Mouse (Mus musculus) stomach, embryonic 14.5 days (tissue): ENCODE measurements around the gene Sptb. TPM values are rescaled to one million over a fixed set of nuclear protein-coding genes. Genes with fewer than 3 reads are reported as not detected.

Source experiments
- ATAC-seq: fragments of 200-750 bp; cut with Nextera tagmentation; 2 replicates; pipeline ENCODE4 v1.8.0; 2017; ENCODE audit warnings: low read depth, moderate TSS enrichment; ENCODE audit not compliant: insufficient number of reproducible peaks, insufficient read depth, low FRiP score
- H3K27ac ChIP-seq: fragments of 300-500 bp; sonication (generic); 2 replicates; pipeline ENCODE4 v1.5.1; 2014; ENCODE audit warnings: mild to moderate bottlenecking, low read length, moderate library complexity, mixed read lengths
- H3K27me3 ChIP-seq: fragments of 300-500 bp; sonication (generic); 2 replicates; pipeline ENCODE4 v1.6.1; 2014; ENCODE audit warnings: low read length, control low read depth, mixed read lengths; ENCODE audit not compliant: control insufficient read depth, insufficient read depth
- H3K36me3 ChIP-seq: fragments of 300-500 bp; sonication (generic); 2 replicates; pipeline ENCODE4 v1.6.1; 2014; ENCODE audit warnings: mild to moderate bottlenecking, control low read depth, low read length, moderate library complexity, mixed read lengths; ENCODE audit not compliant: control insufficient read depth, insufficient read depth
- H3K4me1 ChIP-seq: fragments of 300-500 bp; sonication (generic); 2 replicates; pipeline ENCODE4 v1.6.1; 2014; ENCODE audit warnings: low read length, control low read depth, mixed read lengths; ENCODE audit not compliant: control insufficient read depth, insufficient read depth
- H3K4me2 ChIP-seq: fragments of 300-500 bp; sonication (generic); replicated peaks from 2 replicates; pipeline ENCODE4 v1.6.1; 2014; ENCODE audit warnings: low read depth, low read length, control low read depth
- H3K4me3 ChIP-seq: fragments of 300-500 bp; sonication (generic); 2 replicates; pipeline ENCODE4 v1.5.1; 2014; ENCODE audit warnings: low read depth, low read length, control low read depth
- H3K9ac ChIP-seq: fragments of 300-500 bp; sonication (generic); replicated peaks from 2 replicates; pipeline ENCODE4 v1.6.1; 2014; ENCODE audit warnings: low read depth, mild to moderate bottlenecking, control low read depth, low read length, moderate library complexity, mixed read lengths
- H3K9me3 ChIP-seq: fragments of 300-500 bp; sonication (generic); 2 replicates; pipeline ENCODE4 v1.6.1; 2016; ENCODE audit warnings: low read depth, low read length, control low read depth; ENCODE audit not compliant: control insufficient read depth
- WGBS: fragments of 180-500 bp; shearing (Covaris S2); extraction: QIAGEN DNeasy Blood & Tissue Kit; methylation state at CpG from one replicate; pipeline ENCODE4 v1.1.7; 2014; 5-methylcytosine and 5-hydroxymethylcytosine counted together
- polyA plus RNA-seq: library from polyadenylated mRNA; unstranded; fragments of >200 nt; fragmentation: Nextera tagmentation; extraction: Ambion mirVana; gene quantifications from 2 replicates; pipeline ENCODE4 v1.2.1, GENCODE M21; 2014

The Sptb gene
- polyA plus RNA-seq, 1 experiment from 2014 or later: 1.6 TPM

GRCm38 (mm10) chr12:76708956-76709794 lies 1.2 kb downstream of the Sptb start:
- ATAC-seq: peak; percentile 16; the same call in 1 of the 2 replicates
- 9% methylated on average over 31 of the region's 34 CpGs for WGBS
- peaks cover 6% of the 10 kb centered on the region; the same call in 1 of the 2 replicates for H3K4me1 ChIP-seq
- no peaks in the 10 kb centered on the region for H3K9me3 ChIP-seq
- H3K27me3 ChIP-seq: 0 out of 2 replicates have a peak, but pooled peaks cover 6% of the 10 kb centered on the region
- H3K4me3 ChIP-seq: peak overlapping the region; percentile 64
- H3K36me3 ChIP-seq: no peaks in the 10 kb centered on the region
- no peak overlapping the region for H3K27ac ChIP-seq
- peak overlapping the region; percentile 100 for H3K4me2 ChIP-seq
- peak overlapping the region; percentile 52; the same call in 1 of the 2 replicates for H3K9ac ChIP-seq

- ATAC-seq: no peak
- H3K27me3 ChIP-seq: 0 out of 2 replicates have a peak, but pooled peaks cover 6% of the 10 kb centered on the region
- H3K9ac ChIP-seq: no peak overlapping the region
- peaks cover 6% of the 10 kb centered on the region; the same call in 1 of the 2 replicates for H3K4me1 ChIP-seq
- H3K9me3 ChIP-seq: no peaks in the 10 kb centered on the region
- no peak overlapping the region for H3K27ac ChIP-seq
- no peak overlapping the region for H3K4me2 ChIP-seq
- no peak overlapping the region for H3K4me3 ChIP-seq
- 69% methylated on average over 3 of the region's 3 CpGs for WGBS
- no peaks in the 10 kb centered on the region for H3K36me3 ChIP-seq
Observed at GRCm38 (mm10) chr12:76708181-76708580, 2.2 kb downstream of the Sptb start.

- 59% methylated on average over 13 of the region's 13 CpGs for WGBS
- Histone ChIP-seq H3K27ac (no peak overlapping the region), H3K4me1 (no peaks in the 10 kb centered on the region), H3K4me2 (no peak overlapping the region), H3K4me3 (no peak overlapping the region), H3K9me3 (no peaks in the 10 kb centered on the region), H3K27me3 (no peaks in the 10 kb centered on the region), H3K36me3 (no peaks in the 10 kb centered on the region), H3K9ac (no peak overlapping the region)
- no peak for ATAC-seq
Observed at GRCm38 (mm10) chr12:76696380-76696935, 13.9 kb downstream of the Sptb start.

GRCm38 (mm10) chr12:76695773-76696172 lies 14.6 kb downstream of the Sptb start:
- H3K4me2 ChIP-seq: no peak overlapping the region; the same call in 1 of the 2 replicates
- no peak overlapping the region for H3K9ac ChIP-seq
- H3K36me3 ChIP-seq: no peaks in the 10 kb centered on the region
- H3K9me3 ChIP-seq: no peaks in the 10 kb centered on the region
- no peak for ATAC-seq
- H3K4me3 ChIP-seq: no peak overlapping the region
- H3K27me3 ChIP-seq: no peaks in the 10 kb centered on the region
- H3K4me1 ChIP-seq: no peaks in the 10 kb centered on the region
- no peak overlapping the region for H3K27ac ChIP-seq
- 63% methylated on average over 5 of the region's 5 CpGs for WGBS

- Histone ChIP-seq H3K4me1 (no peaks in the 10 kb centered on the region), H3K4me3 (peak overlapping the region; percentile 0; the same call in 1 of the 2 replicates), H3K9me3 (no peaks in the 10 kb centered on the region), H3K27ac (no peak overlapping the region), H3K4me2 (peak overlapping the region; percentile 33), H3K9ac (no peak overlapping the region), H3K36me3 (no peaks in the 10 kb centered on the region), H3K27me3 (no peaks in the 10 kb centered on the region)
- ATAC-seq: peak; percentile 37; the same call in 1 of the 2 replicates
- WGBS: 7% methylated on average over 17 of the region's 17 CpGs
Observed at GRCm38 (mm10) chr12:76694801-76695505, 15.4 kb downstream of the Sptb start.

- no peak for ATAC-seq
- Histone ChIP-seq H3K4me3 (no peak overlapping the region), H3K36me3 (no peaks in the 10 kb centered on the region), H3K9me3 (no peaks in the 10 kb centered on the region), H3K27ac (no peak overlapping the region), H3K27me3 (no peaks in the 10 kb centered on the region), H3K4me2 (no peak overlapping the region), H3K4me1 (no peaks in the 10 kb centered on the region), H3K9ac (no peak overlapping the region)
- 68% methylated on average over 10 of the region's 10 CpGs for WGBS
Observed at GRCm38 (mm10) chr12:76687498-76688200, 22.7 kb downstream of the Sptb start.

GRCm38 (mm10) chr12:76685647-76686046 lies 24.7 kb downstream of the Sptb start:
- Histone ChIP-seq H3K9ac (no peak overlapping the region), H3K27me3 (no peaks in the 10 kb centered on the region), H3K27ac (no peak overlapping the region), H3K9me3 (no peaks in the 10 kb centered on the region), H3K36me3 (no peaks in the 10 kb centered on the region), H3K4me3 (no peak overlapping the region), H3K4me1 (no peaks in the 10 kb centered on the region), H3K4me2 (no peak overlapping the region)
- 94% methylated on average over 3 of the region's 3 CpGs for WGBS
- no peak for ATAC-seq

- no peaks in the 10 kb centered on the region for H3K36me3 ChIP-seq
- H3K4me2 ChIP-seq: no peak overlapping the region
- H3K9ac ChIP-seq: no peak overlapping the region
- no peaks in the 10 kb centered on the region for H3K4me1 ChIP-seq
- 59% methylated on average over 6 of the region's 6 CpGs for WGBS
- H3K27me3 ChIP-seq: no peaks in the 10 kb centered on the region
- no peak for ATAC-seq
- H3K9me3 ChIP-seq: no peaks in the 10 kb centered on the region
- no peak overlapping the region for H3K27ac ChIP-seq
- H3K4me3 ChIP-seq: no peak overlapping the region
Observed at GRCm38 (mm10) chr12:76684493-76684892, 25.9 kb downstream of the Sptb start.
